Mouse (Mus musculus) kidney, embryonic 16.5 days (tissue): ENCODE results near the gene Tbc1d1. TPM values are rescaled to one million over a fixed set of nuclear protein-coding genes. Genes with fewer than 3 reads are reported as not detected.
A peak's percentile ranks its signal among the peaks of the same experiment; 100 is the strongest.

ENCODE experiments used
- ATAC-seq: fragments of 200-750 bp; cut with Nextera tagmentation; 2 replicates; pipeline ENCODE4 v1.8.0; 2017; ENCODE audit warnings: moderate TSS enrichment; ENCODE audit not compliant: low FRiP score, low TSS enrichment
- H3K27ac ChIP-seq: fragments of 300-500 bp; sonication (generic); 2 replicates; pipeline ENCODE4 v1.5.1; 2014; ENCODE audit warnings: low read length
- H3K27me3 ChIP-seq: fragments of 300-500 bp; sonication (generic); 2 replicates; pipeline ENCODE4 v1.6.1; 2014; ENCODE audit warnings: low read length, control low read depth, mixed read lengths; ENCODE audit not compliant: insufficient read depth
- H3K36me3 ChIP-seq: fragments of 300-500 bp; sonication (generic); 2 replicates; pipeline ENCODE4 v1.6.1; 2014; ENCODE audit warnings: low read length, control low read depth, mixed read lengths; ENCODE audit not compliant: insufficient read depth
- H3K4me1 ChIP-seq: fragments of 300-500 bp; sonication (generic); 2 replicates; pipeline ENCODE4 v1.6.1; 2014; ENCODE audit warnings: low read length, control low read depth, mixed read lengths; ENCODE audit not compliant: insufficient read depth
- H3K4me2 ChIP-seq: fragments of 300-500 bp; sonication (generic); replicated peaks from 2 replicates; pipeline ENCODE4 v1.6.1; 2014; ENCODE audit warnings: low read depth, low read length
- H3K4me3 ChIP-seq: fragments of 300-500 bp; sonication (generic); 2 replicates; pipeline ENCODE4 v1.5.1; 2014; ENCODE audit warnings: mild to moderate bottlenecking, low read length
- H3K9ac ChIP-seq: fragments of 300-500 bp; sonication (generic); replicated peaks from 2 replicates; pipeline ENCODE4 v1.6.1; 2014; ENCODE audit warnings: low read length
- H3K9me3 ChIP-seq: fragments of 300-500 bp; sonication (generic); 2 replicates; pipeline ENCODE4 v1.6.1; 2016; ENCODE audit warnings: low read length, control low read depth
- WGBS: fragments of 180-500 bp; shearing (Covaris S2); extraction: QIAGEN DNeasy Blood & Tissue Kit; methylation state at CpG from one replicate; pipeline ENCODE4 v1.1.7; 2014; 5-methylcytosine and 5-hydroxymethylcytosine counted together
- microRNA-seq: library from miRNA; unstranded; fragments of <30 nt; microRNA quantifications from one replicate; pipeline ENCODE4, GENCODE M21; 2016
- polyA plus RNA-seq: library from polyadenylated mRNA; unstranded; fragments of >200 nt; fragmentation: Nextera tagmentation; extraction: Ambion mirVana; gene quantifications from 2 replicates; pipeline ENCODE4 v1.2.1, GENCODE M21; 2015

Gene Tbc1d1
- polyA plus RNA-seq, 1 experiment from 2014 or later = 39.5 TPM

- Histone ChIP-seq H3K36me3 (no peaks in the 10 kb centered on the region), H3K27ac (no peak overlapping the region), H3K27me3 (no peaks in the 10 kb centered on the region), H3K4me1 (peaks cover 55% of the 10 kb centered on the region), H3K9ac (no peak overlapping the region), H3K4me3 (no peak overlapping the region), H3K9me3 (no peaks in the 10 kb centered on the region), H3K4me2 (no peak overlapping the region)
- no peak for ATAC-seq
- 78% methylated on average over 3 of the region's 3 CpGs for WGBS
Measured at GRCm38 (mm10) chr5:64386996-64387395, 230.9 kb downstream of the Tbc1d1 start.

GRCm38 (mm10) chr5:64389202-64389929 lies 233.3 kb downstream of the Tbc1d1 start:
- Histone ChIP-seq H3K27ac (peak overlapping the region; percentile 84), H3K9ac (no peak overlapping the region), H3K4me1 (peaks cover 49% of the 10 kb centered on the region), H3K27me3 (no peaks in the 10 kb centered on the region), H3K4me2 (no peak overlapping the region), H3K4me3 (no peak overlapping the region), H3K9me3 (no peaks in the 10 kb centered on the region), H3K36me3 (no peaks in the 10 kb centered on the region)
- 15% methylated on average over 6 of the region's 6 CpGs for WGBS
- ATAC-seq = peak; percentile 76

DNA sequence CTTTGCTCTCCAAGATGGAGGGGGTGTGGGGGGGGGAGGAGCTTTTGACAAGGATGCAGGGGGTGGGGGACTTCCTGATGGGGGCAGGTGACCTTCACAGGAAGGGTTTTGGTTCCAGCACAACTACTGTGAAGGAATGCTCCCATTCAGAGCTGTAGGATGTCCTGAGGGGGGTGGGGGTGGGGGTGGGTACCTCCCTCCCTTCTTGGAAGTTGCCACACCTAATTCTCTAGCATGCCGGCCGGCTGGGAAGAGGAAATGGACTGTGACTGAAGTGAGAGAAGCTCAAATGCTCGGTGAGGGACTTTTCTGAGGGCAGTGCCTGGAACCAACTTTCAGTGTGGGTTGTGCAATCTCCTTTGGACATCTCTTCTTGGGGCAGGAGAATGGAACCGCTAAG lies 235.2 kb downstream of the Tbc1d1 start:
- H3K9ac ChIP-seq = no peak overlapping the region
- peaks cover 46% of the 10 kb centered on the region for H3K4me1 ChIP-seq
- H3K4me2 ChIP-seq = no peak overlapping the region
- no peaks in the 10 kb centered on the region for H3K36me3 ChIP-seq
- 14% methylated on average over 4 of the region's 4 CpGs for WGBS
- ATAC-seq = peak; percentile 62
- H3K27me3 ChIP-seq = no peaks in the 10 kb centered on the region
- no peak overlapping the region for H3K4me3 ChIP-seq
- no peaks in the 10 kb centered on the region for H3K9me3 ChIP-seq
- H3K27ac ChIP-seq = peak overlapping the region; percentile 63

DNA sequence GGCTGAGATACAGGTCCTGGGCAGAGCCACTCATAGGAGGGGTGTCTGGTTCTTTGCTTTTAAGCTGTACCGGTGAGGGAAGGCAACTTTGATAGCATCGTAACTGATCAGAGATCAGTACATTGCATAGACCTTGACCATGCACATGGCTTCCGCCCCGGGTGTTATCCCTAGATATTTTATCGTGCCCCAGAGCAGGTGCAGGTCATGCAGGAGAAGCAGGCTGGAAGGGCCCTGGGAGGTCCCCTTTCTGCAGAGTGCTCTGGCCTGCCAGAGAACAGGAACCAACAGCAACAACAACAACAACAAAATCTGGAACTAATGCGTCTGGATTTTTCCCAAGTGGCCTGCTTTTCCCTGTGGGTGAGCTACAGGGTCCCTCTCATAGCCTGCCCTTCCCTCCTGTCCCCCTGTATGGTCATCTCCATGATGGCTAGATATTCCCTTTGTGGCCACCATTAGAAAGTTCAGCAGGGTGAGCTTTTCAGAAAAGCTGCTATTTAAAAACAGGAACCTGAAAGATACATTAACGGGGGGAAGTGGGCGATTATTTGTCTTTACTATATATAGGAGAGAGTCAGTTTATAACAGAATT lies 236.4 kb downstream of the Tbc1d1 start:
- no peak overlapping the region for H3K4me2 ChIP-seq
- no peaks in the 10 kb centered on the region for H3K9me3 ChIP-seq
- no peaks in the 10 kb centered on the region for H3K27me3 ChIP-seq
- ATAC-seq = no peak
- H3K4me1 ChIP-seq = peaks cover 46% of the 10 kb centered on the region
- H3K27ac ChIP-seq = no peak overlapping the region
- H3K9ac ChIP-seq = no peak overlapping the region
- WGBS = 77% methylated on average over 8 of the region's 8 CpGs
- no peak overlapping the region for H3K4me3 ChIP-seq
- H3K36me3 ChIP-seq = no peaks in the 10 kb centered on the region

- Histone ChIP-seq H3K9ac (no peak overlapping the region), H3K4me1 (peaks cover 41% of the 10 kb centered on the region), H3K4me2 (no peak overlapping the region), H3K27me3 (no peaks in the 10 kb centered on the region), H3K9me3 (no peaks in the 10 kb centered on the region), H3K4me3 (no peak overlapping the region), H3K27ac (no peak overlapping the region), H3K36me3 (no peaks in the 10 kb centered on the region)
- ATAC-seq = no peak
- WGBS = 81% methylated on average over 4 of the region's 4 CpGs
Measured at GRCm38 (mm10) chr5:64393530-64393929, 237.4 kb downstream of the Tbc1d1 start.

- H3K9me3 ChIP-seq = no peaks in the 10 kb centered on the region
- H3K4me1 ChIP-seq = no peaks in the 10 kb centered on the region
- no peaks in the 10 kb centered on the region for H3K36me3 ChIP-seq
- no peak for ATAC-seq
- H3K9ac ChIP-seq = no peak overlapping the region
- H3K27ac ChIP-seq = no peak overlapping the region
- WGBS = 73% methylated on average over 13 of the region's 13 CpGs
- no peak overlapping the region for H3K4me2 ChIP-seq
- no peak overlapping the region for H3K4me3 ChIP-seq
- H3K27me3 ChIP-seq = no peaks in the 10 kb centered on the region
Measured at GRCm38 (mm10) chr5:64398155-64398554, 242.1 kb downstream of the Tbc1d1 start.

- H3K4me1 ChIP-seq = no peaks in the 10 kb centered on the region
- H3K27me3 ChIP-seq = no peaks in the 10 kb centered on the region
- no peak for ATAC-seq
- 93% methylated on average over 4 of the region's 4 CpGs for WGBS
- H3K4me2 ChIP-seq = no peak overlapping the region
- H3K4me3 ChIP-seq = no peak overlapping the region
- H3K27ac ChIP-seq = no peak overlapping the region
- no peaks in the 10 kb centered on the region for H3K9me3 ChIP-seq
- H3K9ac ChIP-seq = no peak overlapping the region
- H3K36me3 ChIP-seq = no peaks in the 10 kb centered on the region
Measured at GRCm38 (mm10) chr5:64400742-64401141, 244.6 kb downstream of the Tbc1d1 start.

Small RNA genes within 50 kb of the gene (microRNA-seq; reads per million reads assigned to microRNA genes)
- gene Gm22395 = not detected

Other genes with a start within 250 kb of the Tbc1d1 start
- gene Rell1, start 187.4 kb upstream of the Tbc1d1 start, polyA plus RNA-seq = 27.2 and 28.1 TPM in 2 replicates
- 39.9 and 42.9 TPM in 2 replicates for gene Pgm2, start 63.4 kb upstream of the Tbc1d1 start, polyA plus RNA-seq